23 mouse cellular contexts compared by ENCODE assay signal in the genomic region with DNA sequence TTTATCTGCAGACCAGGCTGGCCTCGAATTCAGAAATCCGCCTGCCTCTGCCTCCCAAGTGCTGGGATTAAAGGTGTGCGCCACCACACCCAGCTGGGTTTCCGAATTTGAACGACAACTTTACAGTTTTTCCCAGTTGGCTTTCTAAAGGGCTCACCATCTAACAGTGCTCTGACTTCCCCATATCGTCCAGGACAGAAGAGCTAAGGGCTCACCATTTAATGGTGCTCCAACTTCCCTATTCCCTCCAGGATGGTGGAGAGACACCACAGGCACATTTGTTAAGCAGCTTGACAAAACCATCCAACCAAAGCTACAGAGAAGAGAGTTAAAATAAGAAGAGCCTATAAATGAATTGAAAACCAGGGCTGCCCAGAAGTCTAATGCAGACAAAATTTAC.
A peak's percentile ranks its signal among the peaks of the same experiment; 100 is the strongest.
DNase-seq lines count a peak whose midpoint lies in the region; ATAC-seq and TF ChIP-seq lines count a peak whose summit lies in the region.
"Had no signal": no experiment of that assay in that cellular context is flagged by ENCODE, and none has a peak within 500 bp of the region (broad histone marks: within the 10 kb centered on the region; RNA-seq: fewer than 3 reads in every experiment).

No protein-coding gene starts in this region.

- H3K79me2 ChIP-seq in MEL (ENCODE audit: control insufficient read depth, insufficient read depth, low read length, poor library complexity) = no peaks in the 10 kb centered on the region

- no peak for TF ChIP-seq CTCF in MEL (IDR thresholded peaks at IDR 0.05 in 2 of 3, conservative IDR thresholded peaks at IDR 0.05 in 1 of 3; ENCODE audit: control insufficient read depth in 1 of 3, insufficient read depth in 1 of 3, low read depth in 2 of 3, low read length in 3 of 3, poor library complexity in 1 of 3, severe bottlenecking in 1 of 3)

- TF ChIP-seq EP300 in MEL (IDR thresholded peaks at IDR 0.05; ENCODE audit: low read depth in 1 of 2, low read length in 2 of 2) = no peak

- no peak overlapping the region for H3K4me3 ChIP-seq in MEL (ENCODE audit: control insufficient read depth in 1 of 2, insufficient read depth in 1 of 2, low read depth in 2 of 2, low read length in 2 of 2)
- H3K4me3 ChIP-seq in hindbrain, embryonic 13.5 days = no peak overlapping the region
- H3K4me3 ChIP-seq: embryonic facial prominence, embryonic 10.5 days; embryonic facial prominence, embryonic 12.5 days; forebrain, embryonic 13.5 days; forebrain, embryonic 15.5 days had no signal

- TF ChIP-seq POLR2A in MEL (IDR thresholded peaks at IDR 0.05; ENCODE audit: control insufficient read depth in 1 of 2, insufficient read depth in 1 of 2, low read depth in 1 of 2, low read length in 2 of 2, poor library complexity in 1 of 2) = no peak

- H3K27me3 ChIP-seq in MEL (ENCODE audit: control insufficient read depth in 1 of 2, insufficient read depth in 2 of 2, low read length in 2 of 2) = no peaks in the 10 kb centered on the region
- H3K27me3 ChIP-seq in hindbrain, embryonic 13.5 days = no peaks in the 10 kb centered on the region
- H3K27me3 ChIP-seq: CH12.LX; embryonic facial prominence, embryonic 12.5 days; forebrain, embryonic 13.5 days; forebrain, embryonic 15.5 days; Patski had no signal

- H3K4me2 ChIP-seq in hindbrain, embryonic 13.5 days = no peak overlapping the region
- H3K4me2 ChIP-seq: embryonic facial prominence, embryonic 12.5 days; forebrain, embryonic 13.5 days; forebrain, embryonic 15.5 days had no signal

- WGBS in hindbrain, embryonic 13.5 days = 98% methylated on average over 6 of the region's 6 CpGs

- H3K9me3 ChIP-seq in MEL (replicated peaks; ENCODE audit: insufficient read depth, low read length) = no peaks in the 10 kb centered on the region
- H3K9me3 ChIP-seq in hindbrain, embryonic 13.5 days = no peaks in the 10 kb centered on the region
- H3K9me3 ChIP-seq: embryonic facial prominence, embryonic 10.5 days; embryonic facial prominence, embryonic 12.5 days; forebrain, embryonic 13.5 days; forebrain, embryonic 15.5 days; G1E had no signal

- H3K36me3 ChIP-seq in MEL (ENCODE audit: control insufficient read depth in 1 of 2, insufficient read depth in 2 of 2, low read length in 2 of 2) = no peaks in the 10 kb centered on the region
- H3K36me3 ChIP-seq in hindbrain, embryonic 13.5 days = no peaks in the 10 kb centered on the region
- H3K36me3 ChIP-seq: embryonic facial prominence, embryonic 10.5 days; embryonic facial prominence, embryonic 12.5 days; forebrain, embryonic 15.5 days; G1E had no signal

- ATAC-seq in common myeloid progenitor, adult 5-6 weeks (replicated peaks; ENCODE audit: low read depth, poor library complexity, severe bottlenecking) = peak; percentile 76
- 0 out of 2 replicates have a peak, but pooled peaks have one; percentile 33 for ATAC-seq in megakaryocyte, adult 5-6 weeks (ENCODE audit: poor library complexity, severe bottlenecking)
- ATAC-seq in hindbrain, embryonic 13.5 days (ENCODE audit: low FRiP score) = no peak
- ATAC-seq: activated CD4-positive, CD25-positive, alpha-beta regulatory T cell, adult 4 months; CD4-positive, CD25-positive, alpha-beta regulatory T cell, adult 4 months; forebrain, embryonic 13.5 days; forebrain, embryonic 15.5 days; forebrain, postnatal 0 days; Patski had no signal

- H3K4me1 ChIP-seq in MEL (ENCODE audit: control insufficient read depth in 1 of 2, insufficient read depth in 2 of 2, low read length in 2 of 2) = no peaks in the 10 kb centered on the region
- H3K4me1 ChIP-seq in hindbrain, embryonic 13.5 days (replicated peaks) = peaks cover 20% of the 10 kb centered on the region; the same call in 1 of the 2 replicates
- H3K4me1 ChIP-seq: forebrain, embryonic 13.5 days had no signal

- no peak overlapping the region for H3K9ac ChIP-seq in MEL (ENCODE audit: control insufficient read depth, low read depth, low read length, poor library complexity, severe bottlenecking)
- H3K9ac ChIP-seq in hindbrain, embryonic 13.5 days = no peak overlapping the region
- H3K9ac ChIP-seq: embryonic facial prominence, embryonic 12.5 days; forebrain, embryonic 13.5 days; forebrain, embryonic 15.5 days; forebrain, postnatal 0 days had no signal

- peak; percentile 21 for DNase-seq in MEL (ENCODE audit: low read depth, low spot score)
- DNase-seq in left cerebral cortex, adult 8-10 months (ENCODE audit: low spot score in 2 of 2) = no peak
- DNase-seq in adrenal gland, postnatal 10 days = no peak
- DNase-seq: B cell, adult 2 months; cerebellum, adult 11 months; cerebellum, adult 18-20 months; cerebellum, adult 8-10 months; cerebellum, adult 9-11 months; cerebellum, postnatal 14 days; cerebellum, postnatal 36 days; forebrain, postnatal 0 days had no signal

- TF ChIP-seq RAD21 in MEL (IDR thresholded peaks at IDR 0.05; ENCODE audit: low read depth, low read length) = no peak

- no peak overlapping the region for H3K27ac ChIP-seq in MEL (ENCODE audit: control insufficient read depth, low read depth, low read length)
- H3K27ac ChIP-seq in hindbrain, embryonic 13.5 days = no peak overlapping the region
- H3K27ac ChIP-seq: embryonic facial prominence, embryonic 10.5 days; embryonic facial prominence, embryonic 12.5 days; forebrain, embryonic 13.5 days; forebrain, embryonic 15.5 days had no signal

TF ChIP-seq in MEL, 35 proteins besides CTCF, POLR2A, EP300 and RAD21:
- TF ChIP-seq ZC3H11A (IDR thresholded peaks at IDR 0.05; ENCODE audit: low read depth, low read length) = no peak
- TF ChIP-seq TAL1 (IDR thresholded peaks at IDR 0.05; ENCODE audit: low read length) = no peak
- TF ChIP-seq POLR2AphosphoS5 (IDR thresholded peaks at IDR 0.05; ENCODE audit: borderline replicate concordance, low read depth, low read length) = no peak
- no peak for TF ChIP-seq ZMIZ1 (IDR thresholded peaks at IDR 0.05; ENCODE audit: low read depth, low read length)
- TF ChIP-seq KAT2A (conservative IDR thresholded peaks at IDR 0.05; ENCODE audit: low read depth, low read length) = no peak
- no peak for TF ChIP-seq GABPA (IDR thresholded peaks at IDR 0.05; ENCODE audit: low read depth, low read length)
- TF ChIP-seq HCFC1 (IDR thresholded peaks at IDR 0.05; ENCODE audit: low read depth, low read length) = no peak
- TF ChIP-seq USF1 (IDR thresholded peaks at IDR 0.05; ENCODE audit: low read depth, low read length) = no peak
- no peak for TF ChIP-seq CHD2 (IDR thresholded peaks at IDR 0.05; ENCODE audit: low read length)
- TF ChIP-seq JUND (IDR thresholded peaks at IDR 0.05; ENCODE audit: low read depth, low read length) = no peak
- no peak for TF ChIP-seq BHLHE40 (IDR thresholded peaks at IDR 0.05; ENCODE audit: borderline replicate concordance, low read depth, low read length)
- TF ChIP-seq RCOR1 (IDR thresholded peaks at IDR 0.05; ENCODE audit: low read depth, low read length) = no peak
- no peak for TF ChIP-seq TBP (IDR thresholded peaks at IDR 0.05; ENCODE audit: low read depth, low read length)
- TF ChIP-seq MXI1 (IDR thresholded peaks at IDR 0.05; ENCODE audit: low read depth, low read length) = no peak
- no peak for TF ChIP-seq MEF2A (IDR thresholded peaks at IDR 0.05; ENCODE audit: extremely low read depth, insufficient replicate concordance, low read depth, low read length, poor library complexity, severe bottlenecking)
